Mouse (Mus musculus) embryo, embryonic 10.5 days (tissue): Measurements from ENCODE around the gene Clec4a4.
"Not testable (repeated sequence)": the region's sequence is repeated elsewhere in the genome, so short reads cannot be mapped to it uniquely, and the experiment has no call there.

Experiments used
- DNase-seq: peaks from one replicate; pipeline ENCODE4 v3.0.0-alpha.2; 2015; ENCODE audit warnings: low spot score

Clec4a4 gene

GRCm38 (mm10) chr6:122989876-122990437 is at the start of gene Clec4a4:
Gene Clec4a4, plus strand, starts transcription at chr6:122990367.
- no peak for DNase-seq

GRCm38 (mm10) chr6:122946760-122947159 is 43.4 kb upstream of the Clec4a4 start:
- DNase-seq = no peak

- no peak for DNase-seq
These were observed 37.8 kb upstream of the Clec4a4 start, which contains the start of gene Clec4a3 for GRCm38 (mm10) chr6:122952401-122952800. Gene Clec4a3, plus strand, starts transcription at chr6:122952515.

GRCm38 (mm10) chr6:122964562-122964961 is 25.6 kb upstream of the Clec4a4 start:
- DNase-seq = no peak

- DNase-seq = no peak
These were observed 21.1 kb upstream of the Clec4a4 start for GRCm38 (mm10) chr6:122969048-122969447.

GRCm38 (mm10) chr6:123004696-123005095 is 14.5 kb downstream of the Clec4a4 start:
- not testable (repeated sequence) for DNase-seq

- no peak for DNase-seq
These were observed 15.4 kb downstream of the Clec4a4 start for GRCm38 (mm10) chr6:123005591-123005990.

- no peak for DNase-seq
These were observed 59.7 kb downstream of the Clec4a4 start, which contains the start of gene Clec4b1 for GRCm38 (mm10) chr6:123049742-123050372. Gene Clec4b1, plus strand, starts transcription at chr6:123049962.
